Comparison of ENCODE assay signal across 23 mouse cellular contexts in the genomic region with DNA sequence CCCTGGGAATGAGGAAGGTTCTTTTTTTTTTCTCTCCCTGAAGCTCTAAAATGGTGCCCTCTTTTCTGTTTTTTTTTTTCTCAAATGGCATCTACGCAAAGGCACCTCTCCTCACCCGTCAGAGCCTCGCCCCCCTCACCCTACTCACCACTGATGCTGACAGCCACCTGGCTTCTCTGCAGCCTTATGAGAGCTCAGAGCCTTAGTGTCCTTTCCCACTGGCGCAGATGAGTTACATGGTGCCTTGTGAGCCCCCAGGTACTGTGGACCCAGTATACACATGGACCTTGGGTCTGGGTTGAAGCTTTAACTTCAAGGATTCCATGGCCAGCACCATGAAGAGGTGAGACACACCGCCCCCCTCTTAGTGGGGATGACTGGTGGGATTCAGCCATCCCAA. TPM values are rescaled to one million over a fixed set of nuclear protein-coding genes. Genes with fewer than 3 reads are reported as not detected.
DNase-seq lines count a peak whose midpoint lies in the region; ATAC-seq and TF ChIP-seq lines count a peak whose summit lies in the region.
"Had no signal": no experiment of that assay in that cellular context is flagged by ENCODE, and none has a peak within 500 bp of the region (broad histone marks: within the 10 kb centered on the region; RNA-seq: fewer than 3 reads in every experiment).

No protein-coding gene starts in this region.

- 79% methylated on average over 5 of the region's 5 CpGs for WGBS in heart, adult 2 months
- 90% methylated on average over 5 of the region's 5 CpGs for WGBS in kidney, embryonic 14.5 days
- WGBS in lung, postnatal 0 days, result 87% methylated on average over 5 of the region's 5 CpGs
- whole genome bisulfite sequencing in lung, adult 2 months, result 86% methylated on average over 5 of the region's 5 CpGs
- 98% methylated on average over 5 of the region's 5 CpGs for WGBS in cerebellum, adult 2 months

- no peak for DNase-seq in heart, adult 2 months
- DNase-seq in heart, postnatal 14 days, result no peak
- DNase-seq in kidney, postnatal 14 days, result no peak
- no peak for DNase-seq in lung, postnatal 0 days (ENCODE audit: low spot score)
- no peak for DNase-seq in lung, adult 2 months
- DNase-seq in cerebellum, adult 2 months, result no peak
- DNase-seq: adrenal gland, adult 2 months; cerebellum, adult 11 months; cerebellum, postnatal 25 days; liver, embryonic 13.5 days; spleen, adult 18-20 months; thymus, postnatal 14 days had no signal

- H3K27ac ChIP-seq in heart, adult 2 months, result peak overlapping the region; percentile 83
- peak overlapping the region; percentile 42; the same call in 1 of the 2 replicates for H3K27ac ChIP-seq in kidney, embryonic 14.5 days (ENCODE audit: low read depth, low read length)
- peak overlapping the region; percentile 38; the same call in 1 of the 2 replicates for H3K27ac ChIP-seq in lung, postnatal 0 days (ENCODE audit: low read length)
- no peak overlapping the region for H3K27ac ChIP-seq in cerebellum, adult 2 months (ENCODE audit: insufficient read depth, low read length)
- H3K27ac ChIP-seq: forebrain, embryonic 13.5 days; hindbrain, embryonic 14.5 days; left cerebral cortex, adult 2 months; limb, embryonic 12.5 days; liver, embryonic 13.5 days; macrophage; neural tube, embryonic 13.5 days had no signal

- H3K4me2 ChIP-seq in kidney, embryonic 14.5 days (replicated peaks; ENCODE audit: low read depth, low read length), result no peak overlapping the region
- no peak overlapping the region for H3K4me2 ChIP-seq in lung, postnatal 0 days (replicated peaks; ENCODE audit: low read depth, low read length)
- H3K4me2 ChIP-seq: forebrain, embryonic 13.5 days; hindbrain, embryonic 14.5 days; limb, embryonic 12.5 days; liver, embryonic 13.5 days; midbrain, embryonic 11.5 days; neural tube, embryonic 13.5 days had no signal

- no peak overlapping the region for H3K9ac ChIP-seq in heart, adult 2 months (ENCODE audit: low read depth, low read length)
- H3K9ac ChIP-seq in kidney, embryonic 14.5 days (ENCODE audit: low read depth, low read length), result no peak overlapping the region
- no peak overlapping the region for H3K9ac ChIP-seq in lung, postnatal 0 days (replicated peaks; ENCODE audit: low read depth)
- H3K9ac ChIP-seq: forebrain, embryonic 13.5 days; hindbrain, embryonic 14.5 days; limb, embryonic 12.5 days; liver, embryonic 13.5 days; neural tube, embryonic 13.5 days had no signal

- intact Hi-C loops in heart, adult 2 months (cut with DNase I), result no loop called here
- intact Hi-C loops in heart, postnatal 14 days (cut with DNase I), result no loop called here

- no peaks in the 10 kb centered on the region for H3K79me2 ChIP-seq in heart, adult 2 months (replicated peaks; ENCODE audit: control insufficient read depth, insufficient read depth, low read length)

- H3K9me3 ChIP-seq in kidney, embryonic 14.5 days (ENCODE audit: control insufficient read depth, low read length), result no peaks in the 10 kb centered on the region
- no peaks in the 10 kb centered on the region for H3K9me3 ChIP-seq in lung, postnatal 0 days (ENCODE audit: low read length)
- H3K9me3 ChIP-seq: forebrain, embryonic 13.5 days; limb, embryonic 12.5 days; liver, embryonic 13.5 days; neural tube, embryonic 13.5 days had no signal

- no peak for TF ChIP-seq CTCF in heart, adult 2 months (IDR thresholded peaks at IDR 0.05)
- TF ChIP-seq CTCF in lung, postnatal 0 days (IDR thresholded peaks at IDR 0.05), result no peak
- TF ChIP-seq CTCF in lung, adult 2 months (IDR thresholded peaks at IDR 0.05; ENCODE audit: insufficient read depth, low read length), result no peak
- no peak for TF ChIP-seq CTCF in cerebellum, adult 2 months (IDR thresholded peaks at IDR 0.05; ENCODE audit: borderline replicate concordance, insufficient read depth, low read depth, low read length)

- H3K36me3 ChIP-seq in heart, adult 2 months (ENCODE audit: control insufficient read depth, insufficient read depth, low read length), result peaks cover 6% of the 10 kb centered on the region; the same call in 1 of the 2 replicates
- peaks cover 9% of the 10 kb centered on the region; the same call in 1 of the 2 replicates for H3K36me3 ChIP-seq in kidney, embryonic 14.5 days (ENCODE audit: control insufficient read depth, insufficient read depth, low read length)
- H3K36me3 ChIP-seq in lung, postnatal 0 days (ENCODE audit: insufficient read depth, low read length), result no peaks in the 10 kb centered on the region
- H3K36me3 ChIP-seq: limb, embryonic 12.5 days; liver, embryonic 13.5 days; neural tube, embryonic 13.5 days had no signal

- H3K4me1 ChIP-seq in heart, adult 2 months (ENCODE audit: control insufficient read depth, insufficient read depth, low read length), result peaks cover 21% of the 10 kb centered on the region
- peaks cover 27% of the 10 kb centered on the region for H3K4me1 ChIP-seq in kidney, embryonic 14.5 days (ENCODE audit: control insufficient read depth, insufficient read depth, low read length)
- H3K4me1 ChIP-seq in lung, postnatal 0 days (ENCODE audit: insufficient read depth, low read depth, low read length), result no peaks in the 10 kb centered on the region
- H3K4me1 ChIP-seq in lung, adult 2 months (ENCODE audit: control insufficient read depth, insufficient read depth, low read length), result peaks cover under 1% of the 10 kb centered on the region; the same call in 1 of the 2 replicates
- H3K4me1 ChIP-seq in cerebellum, adult 2 months (ENCODE audit: control insufficient read depth, insufficient read depth, low read length), result peaks cover 3% of the 10 kb centered on the region; the same call in 1 of the 2 replicates
- H3K4me1 ChIP-seq: liver, embryonic 13.5 days had no signal

- TF ChIP-seq EP300 in heart, adult 2 months (IDR thresholded peaks at IDR 0.05; ENCODE audit: insufficient read depth, low read depth, low read length), result no peak
- TF ChIP-seq EP300 in lung, postnatal 0 days (IDR thresholded peaks at IDR 0.05), result no peak

- no peak for ATAC-seq in kidney, embryonic 14.5 days (ENCODE audit: low FRiP score, low TSS enrichment)
- ATAC-seq in lung, postnatal 0 days, result peak; percentile 0; the same call in 1 of the 2 replicates
- ATAC-seq: forebrain, embryonic 13.5 days had no signal

- H3K27me3 ChIP-seq in heart, adult 2 months (ENCODE audit: control insufficient read depth, insufficient read depth, low read length), result no peaks in the 10 kb centered on the region
- no peaks in the 10 kb centered on the region for H3K27me3 ChIP-seq in kidney, embryonic 14.5 days (ENCODE audit: control insufficient read depth, insufficient read depth, low read length)
- H3K27me3 ChIP-seq in lung, postnatal 0 days (replicated peaks; ENCODE audit: insufficient read depth, low read length), result no peaks in the 10 kb centered on the region
- H3K27me3 ChIP-seq in cerebellum, adult 2 months (ENCODE audit: control insufficient read depth, insufficient read depth, low read length), result no peaks in the 10 kb centered on the region
- H3K27me3 ChIP-seq: neural tube, embryonic 13.5 days had no signal

- H3K4me3 ChIP-seq in heart, adult 2 months, result no peak overlapping the region
- no peak overlapping the region for H3K4me3 ChIP-seq in kidney, embryonic 14.5 days (ENCODE audit: low read length)
- no peak overlapping the region for H3K4me3 ChIP-seq in lung, postnatal 0 days (ENCODE audit: low read depth, low read length)
- H3K4me3 ChIP-seq in lung, adult 2 months (replicated peaks; ENCODE audit: extremely low read depth, low read depth, low read length), result no peak overlapping the region
- H3K4me3 ChIP-seq in cerebellum, adult 2 months (replicated peaks; ENCODE audit: insufficient read depth, low read depth, low read length), result no peak overlapping the region
- H3K4me3 ChIP-seq: forebrain, embryonic 13.5 days; left cerebral cortex, adult 2 months; limb, embryonic 12.5 days; liver, embryonic 13.5 days; neural tube, embryonic 13.5 days had no signal

- no peak for TF ChIP-seq POLR2A in heart, adult 2 months (IDR thresholded peaks at IDR 0.05; ENCODE audit: insufficient read depth, low read depth, low read length)
- no peak for TF ChIP-seq POLR2A in lung, adult 2 months (IDR thresholded peaks at IDR 0.05; ENCODE audit: borderline replicate concordance, extremely low read depth, low read depth, low read length)
- no peak for TF ChIP-seq POLR2A in cerebellum, adult 2 months (IDR thresholded peaks at IDR 0.05; ENCODE audit: borderline replicate concordance, insufficient read depth, low read length)

RNA-seq across cellular contexts. Expression of gene Heyl, which starts 13.3 kb away (rescaled TPM):
- 10 to 100 TPM; 15.8 to 16.5 TPM for total RNA-seq in heart, adult 2 months (2021)
- polyA plus RNA-seq in heart, adult 2 months (2012; rRNA removed), result 16.8 and 21.3 TPM in 2 replicates
- 10 to 100 TPM; 21.4 to 21.6 TPM for total RNA-seq in heart, postnatal 14 days (2021)
- 25.1 and 50.2 TPM in 2 replicates for polyA plus RNA-seq in kidney, embryonic 14.5 days (2014; fragmentation: Nextera tagmentation; extraction: Ambion mirVana)
- polyA plus RNA-seq in lung, postnatal 0 days (2015; fragmentation: Nextera tagmentation; extraction: Ambion mirVana), result 20.3 and 23.6 TPM in 2 replicates
- 17.9 and 18.0 TPM in 2 replicates for polyA plus RNA-seq in lung, adult 2 months (2012; rRNA removed)
- polyA plus RNA-seq in cerebellum, adult 2 months (2012; rRNA removed), result 3.1 and 3.5 TPM in 2 replicates
- total RNA-seq: CH12.LX; monocyte, adult 5-6 weeks had no signal
- polyA plus RNA-seq: macrophage had no signal

RNA-seq across cellular contexts. Expression of gene Pabpc4, which starts 15.5 kb away (rescaled TPM):
- total RNA-seq in heart, adult 2 months (2021), result 100 to 1,000 TPM; 336 to 376 TPM
- 207 and 299 TPM in 2 replicates for polyA plus RNA-seq in heart, adult 2 months (2012; rRNA removed)
- 100 to 1,000 TPM; 255 to 289 TPM for total RNA-seq in heart, postnatal 14 days (2021)
- 63.9 and 82.6 TPM in 2 replicates for polyA plus RNA-seq in kidney, embryonic 14.5 days (2014; fragmentation: Nextera tagmentation; extraction: Ambion mirVana)
- polyA plus RNA-seq in lung, postnatal 0 days (2015; fragmentation: Nextera tagmentation; extraction: Ambion mirVana), result 10.8 and 11.4 TPM in 2 replicates
- 60.3 and 65.4 TPM in 2 replicates for polyA plus RNA-seq in lung, adult 2 months (2012; rRNA removed)
- 30.8 and 32.3 TPM in 2 replicates for polyA plus RNA-seq in cerebellum, adult 2 months (2012; rRNA removed)

RNA-seq across cellular contexts. Expression of gene Nt5c1a, which starts 45.3 kb away (rescaled TPM):
- total RNA-seq in heart, adult 2 months (2021), result 10 to 100 TPM; 50.8 to 57.6 TPM
- polyA plus RNA-seq in heart, adult 2 months (2012; rRNA removed), result 19.6 and 41.6 TPM in 2 replicates
- total RNA-seq in heart, postnatal 14 days (2021), result 10 to 100 TPM; 37.2 to 47.6 TPM
- polyA plus RNA-seq in kidney, embryonic 14.5 days (2014; fragmentation: Nextera tagmentation; extraction: Ambion mirVana), result 0.16 TPM in 1 of 2 replicates, not detected in the other
- polyA plus RNA-seq in lung, postnatal 0 days (2015; fragmentation: Nextera tagmentation; extraction: Ambion mirVana), result 0.10 TPM in 1 of 2 replicates, not detected in the other
- polyA plus RNA-seq in lung, adult 2 months (2012; rRNA removed), result 0.69 and 0.77 TPM in 2 replicates
- 9.8 and 12.8 TPM in 2 replicates for polyA plus RNA-seq in cerebellum, adult 2 months (2012; rRNA removed)
- total RNA-seq: CH12.LX; monocyte, adult 5-6 weeks had no signal
- polyA plus RNA-seq: forebrain, embryonic 13.5 days; hindbrain, embryonic 14.5 days; limb, embryonic 12.5 days; liver, embryonic 13.5 days; macrophage; midbrain, embryonic 11.5 days; neural tube, embryonic 13.5 days; stomach, embryonic 16.5 days had no signal
